ENCODE assay signal across 9 mouse cellular contexts in the genomic region with DNA sequence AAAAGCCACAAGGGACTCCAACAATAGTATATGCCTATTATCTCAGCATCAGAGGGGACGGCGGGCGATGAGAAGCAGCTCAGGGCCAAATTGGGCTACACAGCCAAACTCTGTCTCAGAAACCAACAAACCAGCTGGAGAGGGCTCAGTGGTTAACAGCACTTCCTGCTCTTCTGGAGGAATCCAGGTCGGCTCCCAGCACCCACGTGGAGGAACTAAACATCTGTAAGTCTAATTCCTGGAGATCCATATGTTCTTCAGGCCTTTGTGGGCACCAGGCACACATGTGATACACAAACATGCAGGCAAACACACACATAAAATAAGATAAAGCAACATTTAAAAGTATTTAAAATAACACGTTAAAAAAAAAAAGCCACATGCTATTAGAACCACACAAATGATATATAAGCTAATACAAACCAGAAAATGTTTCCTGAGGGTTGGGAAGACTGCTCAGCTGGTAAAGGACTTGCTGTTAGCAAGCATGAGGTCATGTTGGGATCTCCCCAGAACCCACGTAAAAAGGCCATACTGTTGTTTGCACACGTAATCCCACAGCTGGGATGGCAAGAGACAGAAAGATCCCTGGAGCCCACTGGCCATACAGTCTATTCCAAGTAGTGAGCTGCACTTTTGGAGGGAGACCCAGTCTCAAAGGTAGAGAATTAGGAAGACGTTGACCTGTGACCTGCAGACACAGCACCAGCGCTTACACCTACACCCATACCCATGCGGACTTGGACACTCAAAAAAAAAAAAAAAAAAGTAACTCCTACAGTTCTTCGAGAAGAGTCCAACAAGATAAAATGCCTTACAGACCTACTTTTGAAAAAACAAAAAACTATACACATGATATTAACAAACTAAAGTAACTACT. TPM values are rescaled to one million over a fixed set of nuclear protein-coding genes. Genes with fewer than 3 reads are reported as not detected.
DNase-seq lines count a peak whose midpoint lies in the region; ATAC-seq and TF ChIP-seq lines count a peak whose summit lies in the region.
"Had no signal": no experiment of that assay in that cellular context is flagged by ENCODE, and none has a peak within 500 bp of the region (broad histone marks: within the 10 kb centered on the region; RNA-seq: fewer than 3 reads in every experiment).

No protein-coding gene starts in this region.

- H3K9me3 ChIP-seq in heart, embryonic 14.5 days (ENCODE audit: control insufficient read depth, low read length): no peaks in the 10 kb centered on the region
- no peaks in the 10 kb centered on the region for H3K9me3 ChIP-seq in E14TG2a.4 (ENCODE audit: low read length)
- no peaks in the 10 kb centered on the region for H3K9me3 ChIP-seq in forebrain, embryonic 14.5 days (replicated peaks; ENCODE audit: control insufficient read depth, low read length)
- H3K9me3 ChIP-seq in liver, postnatal 0 days (ENCODE audit: low read length): no peaks in the 10 kb centered on the region

- peak overlapping the region; percentile 76 for H3K4me2 ChIP-seq in heart, embryonic 14.5 days (ENCODE audit: low read length)
- peak overlapping the region; percentile 95 for H3K4me2 ChIP-seq in forebrain, embryonic 14.5 days (ENCODE audit: low read length)
- H3K4me2 ChIP-seq in liver, postnatal 0 days (ENCODE audit: low read depth, low read length): peak overlapping the region; percentile 96

- ATAC-seq in heart, embryonic 14.5 days (ENCODE audit: insufficient number of reproducible peaks, insufficient read depth, low FRiP score, low read depth): no peak
- no peak for ATAC-seq in forebrain, embryonic 14.5 days
- ATAC-seq in liver, postnatal 0 days: no peak

- H3K27me3 ChIP-seq in heart, embryonic 14.5 days (ENCODE audit: control insufficient read depth, insufficient read depth, low read length): no peaks in the 10 kb centered on the region
- H3K27me3 ChIP-seq in E14TG2a.4 (ENCODE audit: insufficient read depth, low read length): no peaks in the 10 kb centered on the region
- no peaks in the 10 kb centered on the region for H3K27me3 ChIP-seq in forebrain, embryonic 14.5 days (replicated peaks; ENCODE audit: control insufficient read depth, insufficient read depth, low read length)
- H3K27me3 ChIP-seq in liver, postnatal 0 days (ENCODE audit: insufficient read depth, low read length): no peaks in the 10 kb centered on the region

- H3K4me1 ChIP-seq in heart, embryonic 14.5 days (ENCODE audit: control insufficient read depth in 2 of 2, insufficient read depth in 2 of 2, low read length in 2 of 2): peaks cover 7 to 12% of the 10 kb centered on the region in 2 experiments
- peaks cover 52% of the 10 kb centered on the region for H3K4me1 ChIP-seq in E14TG2a.4 (replicated peaks; ENCODE audit: low read depth, low read length)
- H3K4me1 ChIP-seq in forebrain, embryonic 14.5 days (ENCODE audit: control insufficient read depth, insufficient read depth, low read length): peaks cover 15% of the 10 kb centered on the region
- H3K4me1 ChIP-seq in liver, postnatal 0 days (ENCODE audit: insufficient read depth): peaks cover 15% of the 10 kb centered on the region

- no peak for DNase-seq in heart, postnatal 25 days (ENCODE audit: low spot score)
- DNase-seq in forebrain, embryonic 14.5 days (ENCODE audit: low spot score): no peak
- DNase-seq in liver, postnatal 0 days: peak; percentile 14
- DNase-seq in layer of hippocampus, postnatal 25 days (ENCODE audit: extremely low spot score in 1 of 2, low spot score in 1 of 2): no peak
- no peak for DNase-seq in urinary bladder, postnatal 14 days (ENCODE audit: low spot score)
- DNase-seq in adrenal gland, postnatal 25 days: no peak
- DNase-seq: kidney, postnatal 4 days had no signal

- peaks cover 42% of the 10 kb centered on the region for H3K36me3 ChIP-seq in heart, embryonic 14.5 days (ENCODE audit: control insufficient read depth, insufficient read depth, low read length)
- peaks cover 46% of the 10 kb centered on the region for H3K36me3 ChIP-seq in E14TG2a.4 (ENCODE audit: insufficient read depth, low read length)
- H3K36me3 ChIP-seq in forebrain, embryonic 14.5 days (ENCODE audit: control insufficient read depth, insufficient read depth, low read length): peaks cover 40% of the 10 kb centered on the region
- peaks cover 23% of the 10 kb centered on the region for H3K36me3 ChIP-seq in liver, postnatal 0 days (replicated peaks; ENCODE audit: insufficient read depth, low read length)

- TF ChIP-seq CTCF in E14TG2a.4 (conservative IDR thresholded peaks at IDR 0.05; ENCODE audit: low read length): no peak
- no peak for TF ChIP-seq CTCF in liver, postnatal 0 days (IDR thresholded peaks at IDR 0.05; ENCODE audit: low read depth)

- peak overlapping the region; percentile 79 to 91 for H3K4me3 ChIP-seq in heart, embryonic 14.5 days (ENCODE audit: control insufficient read depth in 1 of 2, insufficient read depth in 1 of 2, low read depth in 1 of 2, low read length in 2 of 2)
- H3K4me3 ChIP-seq in E14TG2a.4 (replicated peaks; ENCODE audit: low read length): peak overlapping the region; percentile 92
- H3K4me3 ChIP-seq in forebrain, embryonic 14.5 days (ENCODE audit: low read depth, low read length): peak overlapping the region; percentile 89
- peak overlapping the region; percentile 97 for H3K4me3 ChIP-seq in liver, postnatal 0 days (ENCODE audit: low read depth, low read length)

- intact Hi-C loops in heart, postnatal 25 days (cut with DNase I): no loop called here

- 40% methylated on average over 12 of the region's 12 CpGs for WGBS in heart, embryonic 14.5 days
- WGBS in forebrain, embryonic 14.5 days: 61% methylated on average over 12 of the region's 12 CpGs
- 17% methylated on average over 12 of the region's 12 CpGs for WGBS in liver, postnatal 0 days (ENCODE audit: insufficient replicate concordance)

- TF ChIP-seq EP300 in liver, postnatal 0 days (IDR thresholded peaks at IDR 0.05; ENCODE audit: low read depth): no peak

- H3K9ac ChIP-seq in heart, embryonic 14.5 days (ENCODE audit: low read length): peak overlapping the region; percentile 92
- peak overlapping the region; percentile 87 for H3K9ac ChIP-seq in forebrain, embryonic 14.5 days (ENCODE audit: low read length)
- H3K9ac ChIP-seq in liver, postnatal 0 days (replicated peaks): peak overlapping the region; percentile 92

- no peak overlapping the region for H3K27ac ChIP-seq in heart, embryonic 14.5 days (replicated peaks in 1 of 2; ENCODE audit: control insufficient read depth in 1 of 2, insufficient read depth in 1 of 2, low read depth in 2 of 2, low read length in 2 of 2)
- no peak overlapping the region for H3K27ac ChIP-seq in forebrain, embryonic 14.5 days (ENCODE audit: low read depth, low read length)
- no peak overlapping the region; the same call in 1 of the 2 replicates for H3K27ac ChIP-seq in liver, postnatal 0 days (ENCODE audit: low read depth)

RNA-seq across cellular contexts. Expression of gene Srp68, which starts 1.2 kb away (rescaled TPM):
- 55.5 and 57.7 TPM in 2 replicates for polyA plus RNA-seq in heart, embryonic 14.5 days (2014; fragmentation: Nextera tagmentation; extraction: Ambion mirVana)
- 10 to 100 TPM; 61.9 to 62.9 TPM for total RNA-seq in heart, postnatal 25 days (2021)
- 53.2 and 60.4 TPM in 2 replicates for polyA plus RNA-seq in forebrain, embryonic 14.5 days (2014; fragmentation: Nextera tagmentation; extraction: Ambion mirVana)
- polyA plus RNA-seq in liver, postnatal 0 days (2015; fragmentation: Nextera tagmentation; extraction: Ambion mirVana): 20.9 and 23.8 TPM in 2 replicates
- total RNA-seq in layer of hippocampus, postnatal 25 days (2021): 10 to 100 TPM; 61.5 to 61.7 TPM
- total RNA-seq in adrenal gland, postnatal 25 days (2021): 68.1 and 70.9 TPM in 2 replicates

RNA-seq across cellular contexts. Expression of gene Galr2, which starts 7.9 kb away (rescaled TPM):
- polyA plus RNA-seq in heart, embryonic 14.5 days (2014; fragmentation: Nextera tagmentation; extraction: Ambion mirVana): not detected in 2 replicates
- total RNA-seq in heart, postnatal 25 days (2021): not detected
- 0.09 and 0.11 TPM in 2 replicates for polyA plus RNA-seq in forebrain, embryonic 14.5 days (2014; fragmentation: Nextera tagmentation; extraction: Ambion mirVana)
- polyA plus RNA-seq in liver, postnatal 0 days (2015; fragmentation: Nextera tagmentation; extraction: Ambion mirVana): not detected in 2 replicates
- not detected for total RNA-seq in layer of hippocampus, postnatal 25 days (2021)
- total RNA-seq in adrenal gland, postnatal 25 days (2021): not detected in 2 replicates

RNA-seq across cellular contexts. Expression of gene Exoc7, which starts 34.2 kb away (rescaled TPM):
- polyA plus RNA-seq in heart, embryonic 14.5 days (2014; fragmentation: Nextera tagmentation; extraction: Ambion mirVana): 51.1 and 57.8 TPM in 2 replicates
- total RNA-seq in heart, postnatal 25 days (2021): 10 to 100 TPM; 42.8 to 43.9 TPM
- polyA plus RNA-seq in forebrain, embryonic 14.5 days (2014; fragmentation: Nextera tagmentation; extraction: Ambion mirVana): 107 and 114 TPM in 2 replicates
- 18.1 and 18.4 TPM in 2 replicates for polyA plus RNA-seq in liver, postnatal 0 days (2015; fragmentation: Nextera tagmentation; extraction: Ambion mirVana)
- total RNA-seq in layer of hippocampus, postnatal 25 days (2021): 10 to 100 TPM; 85.0 to 87.2 TPM
- total RNA-seq in adrenal gland, postnatal 25 days (2021): 53.6 and 77.1 TPM in 2 replicates

RNA-seq across cellular contexts. Expression of gene Evpl, which starts 35.0 kb away (rescaled TPM):
- 0.58 and 0.63 TPM in 2 replicates for polyA plus RNA-seq in heart, embryonic 14.5 days (2014; fragmentation: Nextera tagmentation; extraction: Ambion mirVana)
- under 1 TPM; 0.75 to 0.98 TPM for total RNA-seq in heart, postnatal 25 days (2021)
- polyA plus RNA-seq in forebrain, embryonic 14.5 days (2014; fragmentation: Nextera tagmentation; extraction: Ambion mirVana): 0.11 and 0.17 TPM in 2 replicates
- 0.06 and 0.07 TPM in 2 replicates for polyA plus RNA-seq in liver, postnatal 0 days (2015; fragmentation: Nextera tagmentation; extraction: Ambion mirVana)
- total RNA-seq in layer of hippocampus, postnatal 25 days (2021): under 1 TPM; 0.26 to 0.59 TPM
- total RNA-seq in adrenal gland, postnatal 25 days (2021): 1.00 and 1.5 TPM in 2 replicates
